Mouse (Mus musculus): Measurements from ENCODE around the gene Mylk4.

- TF ChIP-seq CTCF (IDR thresholded peaks at IDR 0.05; ENCODE audit: low read depth) (no peak), EP300 (IDR thresholded peaks at IDR 0.05; ENCODE audit: low read depth) (no peak)
Observed at GRCm38 (mm10) chr13:32775889-32776288, 7.9 kb downstream of the Mylk4 start.
